Mouse (Mus musculus) left cerebral cortex, postnatal 36 days (tissue): ENCODE results near the gene 5430403G16Rik. TPM values are rescaled to one million over a fixed set of nuclear protein-coding genes. Genes with fewer than 3 reads are reported as not detected.
"Not testable (repeated sequence)": the region's sequence is repeated elsewhere in the genome, so short reads cannot be mapped to it uniquely, and the experiment has no call there.

Source experiments
- DNase-seq, 2 experiments: peaks; one replicate each; pipeline ENCODE4 v3.0.0; 2021 to 2022; ENCODE audit warnings: low spot score in 2 of 2, mixed read lengths in 1 of 2
- intact Hi-C: fragments of 180-260 bp; cut with DNase I; formaldehyde crosslinking; loops from one replicate; pipeline ENCODE4 v1.15.1; 2025
- total RNA-seq, 2 experiments: library from RNA; stranded (reverse); gene quantifications; 2 replicates each; pipeline ENCODE4 v1.2.3; 2021

Gene 5430403G16Rik
- 1 to 10 TPM; 1.8 to 2.0 TPM for total RNA-seq

- DNase-seq, result peak; percentile 70
- intact Hi-C loops, result not testable (repeated sequence)
Observed at GRCm38 (mm10) chr5:109690537-109691201, at the start of gene 5430403G16Rik. Gene 5430403G16Rik, minus strand, starts transcription at chr5:109691041.

GRCm38 (mm10) chr5:109717341-109717740 lies 26.5 kb upstream of the 5430403G16Rik start:
- intact Hi-C loops, DNase-seq: not testable (repeated sequence)

GRCm38 (mm10) chr5:109691205-109691965 lies 544 bp upstream of the 5430403G16Rik start:
- intact Hi-C loops, DNase-seq: not testable (repeated sequence)

GRCm38 (mm10) chr5:109682921-109683320 lies 7.9 kb downstream of the 5430403G16Rik start:
- intact Hi-C loops, result no loop called here
- no peak for DNase-seq

Other genes starting within 250 kb of the 5430403G16Rik start
- gene Crlf2, start 132.0 kb downstream of the 5430403G16Rik start, total RNA-seq, result 10 to 100 TPM; 29.3 to 33.7 TPM
- 1 to 10 TPM; 3.6 to 3.9 TPM for gene 4930522L14Rik, start 60.8 kb upstream of the 5430403G16Rik start, total RNA-seq
- 10 to 100 TPM; 28.0 to 43.1 TPM for gene Gm15446, start 232.4 kb upstream of the 5430403G16Rik start, total RNA-seq